Mouse (Mus musculus) ovary, postnatal 14 days (tissue): ENCODE data around the gene Hip1.

Source experiments
- DNase-seq: peaks from one replicate; pipeline ENCODE4 v3.0.0; 2022; ENCODE audit warnings: low spot score

The Hip1 gene

GRCm38 (mm10) chr5:135544865-135545797, at the start of gene Hip1:
Gene Hip1 (minus strand): TSS chr5:135545120.
- peak; percentile 97 for DNase-seq

- DNase-seq: no peak
Measured at GRCm38 (mm10) chr5:135589996-135590784, 45.3 kb upstream of the Hip1 start.

GRCm38 (mm10) chr5:135587764-135588163, 42.8 kb upstream of the Hip1 start:
- no peak for DNase-seq

GRCm38 (mm10) chr5:135585691-135586090, 40.8 kb upstream of the Hip1 start:
- no peak for DNase-seq

GRCm38 (mm10) chr5:135582330-135582729, 37.4 kb upstream of the Hip1 start:
- DNase-seq: no peak

GRCm38 (mm10) chr5:135579331-135579751, 34.4 kb upstream of the Hip1 start:
- no peak for DNase-seq

- DNase-seq: no peak
Measured at GRCm38 (mm10) chr5:135576055-135576454, 31.1 kb upstream of the Hip1 start.

GRCm38 (mm10) chr5:135573006-135573405, 28.1 kb upstream of the Hip1 start, which contains the start of gene Ccl24:
Gene Ccl24 (minus strand): TSS chr5:135573049.
- no peak for DNase-seq

- no peak for DNase-seq
Measured at GRCm38 (mm10) chr5:135568698-135569097, 23.8 kb upstream of the Hip1 start.

- no peak for DNase-seq
Measured at GRCm38 (mm10) chr5:135567556-135568265, 22.8 kb upstream of the Hip1 start.

- no peak for DNase-seq
Measured at GRCm38 (mm10) chr5:135563469-135563868, 18.5 kb upstream of the Hip1 start, which contains the start of gene Ccl26. Gene Ccl26 (minus strand): TSS chr5:135563569.

- DNase-seq: no peak
Measured at GRCm38 (mm10) chr5:135557671-135558070, 12.8 kb upstream of the Hip1 start.

- DNase-seq: no peak
Measured at GRCm38 (mm10) chr5:135557051-135557450, 12.1 kb upstream of the Hip1 start.

GRCm38 (mm10) chr5:135556259-135556658, 11.3 kb upstream of the Hip1 start:
- DNase-seq: no peak

GRCm38 (mm10) chr5:135551591-135551990, 6.7 kb upstream of the Hip1 start:
- no peak for DNase-seq

- DNase-seq: peak; percentile 14
Measured at GRCm38 (mm10) chr5:135550910-135551309, 6.0 kb upstream of the Hip1 start.

- no peak for DNase-seq
Measured at GRCm38 (mm10) chr5:135547990-135548389, 3.1 kb upstream of the Hip1 start.

GRCm38 (mm10) chr5:135544032-135544558, 825 bp downstream of the Hip1 start:
- DNase-seq: peak; percentile 20

- no peak for DNase-seq
Measured at GRCm38 (mm10) chr5:135537794-135538214, 7.1 kb downstream of the Hip1 start.

GRCm38 (mm10) chr5:135537326-135537725, 7.6 kb downstream of the Hip1 start:
- DNase-seq: no peak

- no peak for DNase-seq
Measured at GRCm38 (mm10) chr5:135535867-135536266, 9.1 kb downstream of the Hip1 start.

- DNase-seq: peak; percentile 24
Measured at GRCm38 (mm10) chr5:135533431-135533830, 11.5 kb downstream of the Hip1 start.
